Mouse (Mus musculus): ENCODE results near the gene Hs2st1.

DNA sequence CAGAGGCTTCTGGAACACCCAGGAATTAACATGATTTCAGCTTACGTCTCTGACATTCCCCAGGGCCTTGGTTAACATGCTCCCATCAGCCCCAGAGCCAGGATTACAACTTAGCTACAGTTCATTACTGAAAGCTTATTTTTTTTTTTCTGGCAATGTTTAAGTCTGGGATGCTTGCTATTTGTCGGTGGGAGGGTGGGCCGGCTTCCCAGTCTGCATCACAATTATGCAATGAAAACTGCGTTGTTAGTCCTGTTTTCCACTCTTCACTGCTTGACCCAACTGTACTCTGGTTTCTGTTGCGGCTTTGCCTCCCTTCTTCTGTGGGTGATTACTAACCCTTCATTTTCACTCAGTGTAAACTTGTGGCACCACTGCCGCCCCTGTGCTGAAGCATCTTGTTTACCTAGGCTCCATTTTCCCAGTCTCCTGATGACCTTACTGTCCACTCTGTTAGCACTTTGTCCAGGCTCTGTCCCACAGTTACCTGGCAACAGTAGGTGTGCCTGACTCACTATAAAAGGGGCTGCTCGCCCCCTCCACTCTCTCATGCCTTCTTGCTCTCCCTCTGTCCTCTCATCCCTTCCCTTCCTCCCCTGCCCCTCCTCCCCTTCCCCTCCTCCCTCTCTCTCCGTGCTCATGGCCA is 41.8 kb upstream of the Hs2st1 start:
- TF ChIP-seq CTCF (IDR thresholded peaks at IDR 0.05; ENCODE audit: low read depth): no peak
- no peak for TF ChIP-seq EP300 (IDR thresholded peaks at IDR 0.05; ENCODE audit: low read depth)
